Mouse (Mus musculus) frontal cortex, adult (tissue): ENCODE measurements around the gene Gpatch2l.

ENCODE experiments used
- ATAC-seq: cut with Nextera tagmentation; 2 replicates; pipeline ENCODE4 v1.9.2; 2017; ENCODE audit warnings: mild to moderate bottlenecking, moderate library complexity, mixed read lengths; ENCODE audit not compliant: low TSS enrichment

Gene Gpatch2l

DNA sequence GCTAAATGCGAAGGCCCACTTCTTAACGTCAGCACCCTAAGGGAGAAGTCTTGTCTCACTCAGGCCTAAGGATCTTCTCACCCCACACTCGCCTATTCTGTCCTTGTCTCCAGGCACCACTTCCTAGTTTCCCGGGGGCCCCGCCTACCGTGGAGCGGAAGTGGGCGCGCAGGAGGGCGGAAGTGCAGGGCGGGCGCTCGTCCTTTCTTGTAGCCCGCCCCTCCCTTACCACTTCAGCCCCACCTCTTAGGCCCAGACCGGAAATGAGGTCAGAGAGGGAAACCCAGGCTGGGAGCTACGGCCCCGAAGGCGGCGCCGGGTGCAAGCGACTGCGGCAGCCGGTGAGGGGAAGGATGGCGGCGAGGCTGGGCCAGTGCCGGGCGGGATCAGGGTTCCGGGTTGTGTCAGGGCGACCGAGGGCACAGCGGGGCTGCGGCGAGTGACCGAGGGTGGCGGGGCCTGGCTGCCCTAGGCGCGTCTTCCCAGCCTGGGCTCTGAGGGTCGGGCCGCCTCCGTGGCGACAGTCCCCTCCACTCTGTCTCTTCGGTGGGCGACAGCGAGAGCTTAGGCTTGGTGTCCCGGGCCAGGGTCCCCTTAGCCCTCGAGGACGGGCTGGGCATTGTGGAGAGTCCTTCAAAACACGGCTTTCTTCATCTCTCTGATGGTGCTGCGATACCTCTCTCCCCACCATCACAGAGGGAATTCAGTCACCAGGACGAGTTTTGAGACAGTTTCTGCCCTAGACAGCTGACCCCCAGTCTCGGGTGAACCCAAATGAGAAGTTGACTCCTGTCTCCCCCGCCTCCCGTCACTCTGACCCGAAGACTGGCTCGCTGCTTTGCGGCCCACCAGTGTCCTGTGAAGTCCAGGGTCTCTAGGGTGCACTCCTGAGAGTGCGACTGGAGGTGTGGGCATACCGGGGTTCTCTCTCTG is at the start of gene Gpatch2l:
Gpatch2l (plus strand) TSS at position 255 of the 933 bp plus-strand sequence.
- peak; percentile 100 for ATAC-seq

DNA sequence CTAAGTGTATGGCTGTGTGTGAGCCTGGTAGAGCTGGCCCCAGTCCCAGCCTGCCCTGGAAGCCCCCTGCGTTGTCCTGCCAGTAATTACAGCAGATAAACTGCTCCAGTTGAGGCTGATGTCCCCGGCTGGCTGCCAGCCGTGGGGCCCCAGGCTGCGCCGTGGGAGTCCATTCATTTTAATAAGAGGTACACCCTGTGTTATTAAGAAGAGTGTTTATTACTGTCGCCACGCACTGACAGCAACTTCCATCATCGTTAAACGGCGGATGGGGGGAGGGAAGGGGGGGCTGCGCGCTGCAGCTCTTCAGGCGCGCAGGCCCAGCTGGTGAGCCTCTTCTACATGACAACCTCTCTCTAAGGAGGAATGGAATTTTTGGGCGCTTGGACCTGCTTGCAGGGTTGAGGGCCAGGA is 49.6 kb upstream of the Gpatch2l start:
- ATAC-seq: no peak

DNA sequence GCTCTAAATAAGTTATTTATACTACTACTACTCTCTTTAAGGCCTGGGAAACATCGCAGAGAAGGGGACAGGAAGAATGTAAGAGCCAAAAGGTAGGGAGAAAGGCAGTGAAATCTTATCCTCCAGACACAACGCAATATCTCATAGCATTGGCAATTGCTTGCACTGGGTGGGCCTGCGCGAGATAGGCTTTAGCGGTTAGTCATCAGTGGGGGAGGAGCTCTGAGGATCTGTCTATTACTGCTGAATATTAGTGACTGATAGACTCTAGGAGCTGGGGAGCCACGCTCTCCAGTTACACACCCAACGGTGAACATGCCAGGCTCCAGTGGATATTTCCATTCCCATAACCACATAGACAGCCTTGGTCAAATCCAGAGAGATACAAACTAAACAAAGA is 44.7 kb upstream of the Gpatch2l start:
- no peak for ATAC-seq

GRCm38 (mm10) chr12:86203443-86204057 is 38.1 kb upstream of the Gpatch2l start:
- no peak for ATAC-seq

DNA sequence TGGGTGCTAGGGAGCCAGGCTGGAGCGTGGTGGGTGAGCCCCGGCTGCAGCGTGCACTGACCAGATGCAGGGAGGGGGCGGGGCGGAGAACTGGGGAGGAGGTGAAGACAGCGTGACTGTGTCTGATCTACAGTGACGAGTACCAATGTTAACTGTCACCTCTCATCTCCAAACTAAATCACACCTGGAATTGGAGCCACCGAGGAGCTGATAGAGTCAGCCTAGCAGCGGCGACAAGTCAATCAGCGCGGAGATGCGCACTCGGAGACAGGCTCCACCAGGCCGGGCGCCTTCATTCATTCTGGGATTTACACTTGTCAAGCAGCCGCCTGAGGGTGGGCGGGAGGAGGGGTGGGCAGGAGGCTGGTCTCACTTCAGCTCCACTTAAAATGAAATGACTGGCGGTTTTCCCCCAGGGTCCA is 30.5 kb upstream of the Gpatch2l start:
- ATAC-seq: no peak

DNA sequence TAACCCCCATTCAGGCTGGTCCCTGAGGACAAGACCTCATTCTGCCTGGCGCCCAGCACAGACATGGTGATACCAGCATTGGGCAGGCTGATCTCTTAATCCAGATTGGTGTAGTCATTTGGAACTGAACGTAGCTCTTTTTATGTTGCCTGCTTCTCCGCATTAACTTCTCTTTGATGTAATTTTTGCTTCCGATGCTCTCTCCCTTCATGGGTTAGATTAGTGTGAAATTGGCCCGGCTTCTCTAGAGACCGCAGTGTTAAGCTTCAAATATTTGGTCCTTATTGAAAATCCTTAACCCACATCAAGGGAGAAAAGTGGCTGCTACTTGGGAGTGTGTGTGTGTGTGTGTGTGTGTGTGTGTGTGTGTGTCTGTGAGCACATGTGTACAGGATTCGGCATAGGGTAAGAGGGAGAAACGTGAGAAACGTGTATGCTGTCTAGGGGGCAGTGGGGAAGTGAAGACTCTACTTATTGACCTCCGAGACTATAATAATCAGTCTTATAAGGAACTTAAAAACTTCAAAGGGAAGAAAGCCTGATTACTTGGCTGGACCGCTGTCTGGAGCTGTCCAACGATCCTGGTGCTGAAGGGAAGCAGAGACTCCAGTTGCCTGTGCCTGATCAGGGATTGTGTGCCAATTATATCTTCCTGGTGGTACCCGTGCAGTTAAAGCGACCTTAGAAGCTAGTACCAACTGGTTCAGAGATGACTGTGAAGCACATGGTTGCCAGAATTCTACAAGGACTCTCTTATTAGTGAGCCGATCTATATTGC is 28.8 kb upstream of the Gpatch2l start:
- ATAC-seq: no peak

DNA sequence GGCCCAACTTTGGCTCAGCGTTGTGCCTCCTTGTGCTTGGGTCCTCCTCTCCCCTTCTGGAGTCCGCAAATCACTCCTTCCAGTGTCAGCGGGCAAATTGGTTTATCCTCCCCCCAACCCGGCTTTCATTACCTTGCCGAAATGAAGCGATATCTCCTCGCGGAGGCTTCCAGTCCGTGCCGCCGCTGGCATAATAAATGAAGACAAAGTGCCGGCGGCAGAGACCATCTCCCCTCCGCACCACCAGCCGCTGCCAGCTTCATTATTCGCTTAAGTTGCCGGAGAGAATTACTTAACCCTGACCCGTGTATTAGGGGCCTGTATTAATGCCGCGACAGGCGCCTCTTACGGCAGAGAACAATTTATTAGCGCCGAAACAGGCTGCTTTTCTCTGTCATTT is 27.5 kb upstream of the Gpatch2l start:
- ATAC-seq: no peak

- no peak for ATAC-seq
Measured at GRCm38 (mm10) chr12:86216687-86217421, 24.8 kb upstream of the Gpatch2l start.

- no peak for ATAC-seq
Measured at GRCm38 (mm10) chr12:86220200-86221021, 21.2 kb upstream of the Gpatch2l start.

GRCm38 (mm10) chr12:86221074-86221703 is 20.5 kb upstream of the Gpatch2l start:
- no peak for ATAC-seq

DNA sequence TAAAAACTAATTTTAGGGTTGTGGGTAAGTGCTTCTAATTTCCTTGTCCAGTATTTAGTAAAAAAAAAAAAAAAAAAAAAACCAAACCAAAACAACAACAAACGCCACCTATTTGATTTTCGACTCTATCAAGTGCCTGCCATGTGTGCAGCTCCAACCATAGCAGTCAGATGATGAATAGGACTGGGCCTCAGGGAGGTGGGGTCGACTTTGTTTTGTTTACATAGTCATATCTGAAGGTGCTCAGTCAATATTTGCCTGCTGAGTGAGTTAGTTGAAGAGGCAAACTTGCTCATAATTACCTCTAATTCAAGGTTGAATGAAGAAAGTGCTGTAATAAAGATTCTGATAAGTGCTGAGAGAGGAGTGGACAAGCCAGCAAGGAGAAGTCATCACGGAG is 7.4 kb upstream of the Gpatch2l start:
- no peak for ATAC-seq

GRCm38 (mm10) chr12:86238736-86239135 is 2.9 kb upstream of the Gpatch2l start:
- no peak for ATAC-seq

DNA sequence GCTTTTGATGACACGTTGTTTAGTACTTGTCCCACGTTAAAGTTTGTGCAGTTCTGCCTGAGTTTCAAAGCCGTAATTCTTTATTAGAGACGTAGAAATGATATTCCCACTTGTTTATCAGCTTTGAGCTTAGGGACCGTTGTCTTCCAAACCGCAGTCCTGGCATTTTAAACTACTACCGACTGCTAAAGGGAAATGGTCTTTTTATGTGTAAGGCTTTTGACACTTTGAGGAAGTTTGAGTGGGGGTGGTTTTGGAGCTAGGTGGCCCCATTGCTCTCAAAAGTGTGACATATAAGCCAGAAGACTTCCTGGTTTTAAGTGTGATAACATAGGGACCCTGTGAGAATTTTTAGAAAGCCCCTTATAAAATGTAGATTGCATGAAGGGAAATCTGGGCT is 905 bp downstream of the Gpatch2l start:
- no peak for ATAC-seq

GRCm38 (mm10) chr12:86243936-86244335 is 2.3 kb downstream of the Gpatch2l start:
- no peak for ATAC-seq

DNA sequence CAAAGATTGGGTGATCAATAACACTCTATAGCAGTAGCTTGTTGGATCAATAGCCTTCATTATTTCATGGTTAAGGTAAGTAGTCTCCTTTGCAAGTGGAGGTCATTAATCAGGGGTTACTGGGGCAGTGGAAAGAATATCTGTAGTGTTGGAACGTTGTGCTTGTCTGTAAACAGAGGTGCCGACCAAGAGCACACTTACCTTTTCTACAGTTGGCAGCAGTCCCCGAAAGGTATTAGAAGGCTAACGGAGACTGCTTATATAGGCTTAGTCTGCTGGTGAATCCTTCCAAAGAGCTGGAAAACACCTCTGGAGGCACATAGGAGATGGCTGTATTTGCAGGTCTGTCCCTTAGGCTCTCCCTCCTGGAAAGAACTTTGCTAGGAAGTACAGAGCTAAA is 8.5 kb downstream of the Gpatch2l start:
- no peak for ATAC-seq

DNA sequence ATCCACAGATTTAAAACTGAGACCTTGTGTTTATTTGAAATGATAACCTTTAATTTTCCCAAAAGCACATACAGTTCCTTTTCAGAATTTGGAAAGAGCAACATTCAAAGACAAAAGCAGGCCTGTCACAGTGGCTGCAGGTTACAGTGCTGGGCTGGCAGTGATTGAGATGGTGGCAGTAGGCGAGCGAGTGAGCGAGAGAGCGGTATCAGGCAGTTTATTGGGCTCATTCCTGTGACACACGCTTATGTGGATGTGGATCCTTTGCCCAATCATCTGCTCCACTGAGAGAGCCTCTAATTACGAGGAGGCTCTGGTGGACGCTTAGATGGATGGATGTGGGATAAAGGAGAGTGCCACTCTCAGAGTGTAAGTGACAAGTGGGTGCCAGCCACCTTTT is 13.3 kb downstream of the Gpatch2l start:
- no peak for ATAC-seq

DNA sequence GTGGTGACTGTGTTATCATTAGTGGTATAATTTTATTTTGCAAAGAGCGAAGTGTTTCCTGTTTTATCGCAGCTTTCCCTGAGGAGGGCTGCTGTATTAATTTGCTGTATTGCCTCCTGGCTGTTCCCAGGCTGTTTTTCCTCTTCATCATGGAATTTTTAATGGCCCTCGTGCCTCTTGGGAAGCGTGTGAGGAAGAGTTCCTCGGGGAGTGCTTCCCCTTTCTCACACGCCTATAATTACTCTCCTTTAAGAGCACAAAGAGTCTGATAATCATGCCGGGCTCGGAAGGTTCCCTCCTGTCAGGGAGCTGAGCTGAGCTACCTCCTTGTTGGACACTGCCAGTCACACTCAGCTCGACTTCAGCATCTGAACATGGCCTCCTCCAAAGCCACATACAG is 30.0 kb downstream of the Gpatch2l start:
- ATAC-seq: no peak

DNA sequence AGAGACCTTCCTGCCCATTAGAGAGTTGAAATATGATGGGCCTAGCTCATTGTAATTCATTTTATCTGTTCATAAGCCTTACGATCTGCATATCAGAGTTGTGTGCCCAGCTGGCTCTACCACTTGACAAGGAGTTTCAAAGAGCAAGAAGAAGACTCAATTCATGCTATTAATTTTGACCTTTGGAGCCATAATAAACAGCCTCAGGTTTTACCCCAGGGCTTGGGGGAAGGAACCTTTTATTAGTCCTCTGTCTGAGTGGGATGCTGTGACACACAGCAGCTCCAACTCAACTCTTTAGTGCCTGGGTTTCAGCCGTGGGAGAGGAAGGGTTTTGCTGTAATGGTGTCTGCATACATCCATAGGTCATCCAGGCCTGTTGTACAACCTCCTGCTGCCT is 32.6 kb downstream of the Gpatch2l start:
- no peak for ATAC-seq

DNA sequence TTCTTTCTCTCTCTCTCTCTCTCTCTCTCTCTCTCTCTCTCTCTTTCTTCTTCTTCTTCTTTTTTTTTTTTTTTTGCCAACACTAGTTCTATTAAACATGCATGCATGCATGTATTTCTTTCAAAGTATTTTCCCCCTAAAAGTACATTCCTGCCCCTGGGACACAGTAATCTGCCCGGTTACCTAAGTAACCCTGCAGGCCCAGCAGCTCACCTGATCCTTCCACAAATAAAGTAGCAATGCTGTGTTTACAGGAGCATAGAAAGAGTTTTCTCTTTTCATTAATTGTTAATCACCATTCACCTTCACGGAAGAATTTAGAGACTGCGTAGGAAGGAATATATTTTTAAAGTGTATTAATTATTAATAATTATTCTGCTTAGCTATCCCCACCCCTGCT is 34.1 kb downstream of the Gpatch2l start:
- no peak for ATAC-seq

DNA sequence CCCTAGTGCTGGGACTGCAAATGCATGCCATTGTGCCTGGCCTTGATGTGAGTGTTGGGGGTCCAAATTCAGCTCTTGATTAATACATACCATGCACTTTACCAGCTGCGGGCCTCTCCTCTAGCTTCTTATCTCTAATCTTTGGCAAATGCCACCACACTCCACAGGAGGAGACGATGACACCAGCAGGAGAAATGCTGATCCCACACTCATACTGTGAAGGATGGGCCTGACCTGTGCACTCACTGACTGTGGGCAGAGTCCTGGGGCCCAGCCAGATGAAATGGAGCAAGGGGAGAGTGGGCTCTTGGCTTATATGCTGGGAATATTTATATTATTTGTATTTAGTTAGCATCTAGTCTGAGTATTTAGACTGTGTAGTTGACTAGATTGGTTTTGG is 34.8 kb downstream of the Gpatch2l start:
- no peak for ATAC-seq
